ENCODE assay signal across 19 mouse cellular contexts in genomic region chr14:17057355-17057754, GRCm38 (mm10).
"Had no signal": no experiment of that assay in that cellular context is flagged by ENCODE, and none has a peak within 500 bp of the region (broad histone marks: within the 10 kb centered on the region; RNA-seq: fewer than 3 reads in every experiment).

No protein-coding gene starts in this region.

- ATAC-seq: liver, postnatal 0 days; lung, postnatal 0 days; midbrain, embryonic 15.5 days had no signal

- H3K9me3 ChIP-seq: lung, embryonic 15.5 days; megakaryocyte, embryonic 14.5 days; midbrain, embryonic 12.5 days; midbrain, embryonic 15.5 days; neural tube, embryonic 13.5 days; neural tube, embryonic 15.5 days had no signal

- H3K4me1 ChIP-seq: midbrain, embryonic 12.5 days; midbrain, embryonic 15.5 days; neural tube, embryonic 13.5 days; neural tube, embryonic 15.5 days had no signal

- H3K4me3 ChIP-seq: lung, embryonic 15.5 days; megakaryocyte, embryonic 14.5 days; midbrain, embryonic 12.5 days; midbrain, embryonic 15.5 days; neural tube, embryonic 13.5 days; neural tube, embryonic 15.5 days had no signal

- DNase-seq: liver, postnatal 0 days; lung, adult 2 months; lung, postnatal 14 days; lung, postnatal 36 days; right cerebral cortex, adult 18-20 months; right cerebral cortex, postnatal 25 days; right cerebral cortex, postnatal 4 days; spleen, adult 18-20 months; thymus, adult 18-20 months; thymus, postnatal 25 days; thymus, postnatal 4 days had no signal

- H3K27ac ChIP-seq: lung, embryonic 15.5 days; macrophage; midbrain, embryonic 12.5 days; midbrain, embryonic 15.5 days; neural tube, embryonic 13.5 days; neural tube, embryonic 15.5 days had no signal

- H3K4me2 ChIP-seq: lung, embryonic 15.5 days; midbrain, embryonic 12.5 days; midbrain, embryonic 15.5 days; neural tube, embryonic 13.5 days; neural tube, embryonic 15.5 days had no signal

- H3K9ac ChIP-seq: liver, postnatal 0 days; lung, embryonic 15.5 days; midbrain, embryonic 12.5 days; midbrain, embryonic 15.5 days; neural tube, embryonic 13.5 days; neural tube, embryonic 15.5 days had no signal

- H3K36me3 ChIP-seq: lung, embryonic 15.5 days; midbrain, embryonic 12.5 days; midbrain, embryonic 15.5 days; neural tube, embryonic 13.5 days; neural tube, embryonic 15.5 days had no signal

- H3K27me3 ChIP-seq: lung, embryonic 15.5 days; megakaryocyte, embryonic 14.5 days; midbrain, embryonic 12.5 days; midbrain, embryonic 15.5 days; neural tube, embryonic 13.5 days; neural tube, embryonic 15.5 days had no signal
